Mouse (Mus musculus) limb, embryonic 11.5 days (tissue): ENCODE measurements around the gene Arsa. TPM values are rescaled to one million over a fixed set of nuclear protein-coding genes. Genes with fewer than 3 reads are reported as not detected.

Experiments
- ATAC-seq: fragments of 200-750 bp; cut with Nextera tagmentation; 2 replicates; pipeline ENCODE4 v1.8.0; 2017; ENCODE audit warnings: low read depth; ENCODE audit not compliant: insufficient number of reproducible peaks, low FRiP score, low TSS enrichment
- DNase-seq: peaks from one replicate; pipeline ENCODE4 v3.0.0-alpha.2; 2015; ENCODE audit warnings: low spot score
- H3K27ac ChIP-seq: fragments of 300-500 bp; sonication (generic); replicated peaks from 2 replicates; pipeline ENCODE4 v1.5.1; 2014; ENCODE audit warnings: low read depth, mild to moderate bottlenecking, low read length
- H3K27me3 ChIP-seq: fragments of 300-500 bp; sonication (generic); 2 replicates; pipeline ENCODE4 v1.6.1; 2014; ENCODE audit warnings: mild to moderate bottlenecking, low read length, mixed read lengths; ENCODE audit not compliant: control insufficient read depth, insufficient read depth
- H3K36me3 ChIP-seq: fragments of 300-500 bp; sonication (generic); 2 replicates; pipeline ENCODE4 v1.6.1; 2014; ENCODE audit warnings: mild to moderate bottlenecking, low read length, moderate library complexity, mixed read lengths; ENCODE audit not compliant: control insufficient read depth, insufficient read depth
- H3K4me1 ChIP-seq: fragments of 300-500 bp; sonication (generic); 2 replicates; pipeline ENCODE4 v1.6.1; 2014; ENCODE audit warnings: low read length, mixed read lengths; ENCODE audit not compliant: control insufficient read depth, insufficient read depth
- H3K4me2 ChIP-seq: fragments of 300-500 bp; sonication (generic); 2 replicates; pipeline ENCODE4 v1.6.1; 2014; ENCODE audit warnings: low read depth, mild to moderate bottlenecking, moderate library complexity; ENCODE audit not compliant: severe bottlenecking
- H3K4me3 ChIP-seq: fragments of 300-500 bp; sonication (generic); 2 replicates; pipeline ENCODE4 v1.5.1; 2014; ENCODE audit warnings: low read depth, low read length
- H3K9ac ChIP-seq: fragments of 300-500 bp; sonication (generic); 2 replicates; pipeline ENCODE4 v1.6.1; 2014; ENCODE audit warnings: mild to moderate bottlenecking, low read length
- H3K9me3 ChIP-seq: fragments of 300-500 bp; sonication (generic); 2 replicates; pipeline ENCODE4 v1.6.1; 2016; ENCODE audit warnings: low read length; ENCODE audit not compliant: control insufficient read depth
- WGBS: fragments of 180-500 bp; shearing (Covaris S2); extraction: QIAGEN DNeasy Blood & Tissue Kit; methylation state at CpG from one replicate; pipeline ENCODE4 v1.1.7; 2014; 5-methylcytosine and 5-hydroxymethylcytosine counted together
- polyA plus RNA-seq: library from polyadenylated mRNA; unstranded; fragments of >200 nt; fragmentation: Nextera tagmentation; extraction: Ambion mirVana; gene quantifications from 2 replicates; pipeline ENCODE4 v1.2.1, GENCODE M21; 2014

The Arsa gene
- polyA plus RNA-seq, 1 experiment from 2014 or later: 8.4 TPM

DNA sequence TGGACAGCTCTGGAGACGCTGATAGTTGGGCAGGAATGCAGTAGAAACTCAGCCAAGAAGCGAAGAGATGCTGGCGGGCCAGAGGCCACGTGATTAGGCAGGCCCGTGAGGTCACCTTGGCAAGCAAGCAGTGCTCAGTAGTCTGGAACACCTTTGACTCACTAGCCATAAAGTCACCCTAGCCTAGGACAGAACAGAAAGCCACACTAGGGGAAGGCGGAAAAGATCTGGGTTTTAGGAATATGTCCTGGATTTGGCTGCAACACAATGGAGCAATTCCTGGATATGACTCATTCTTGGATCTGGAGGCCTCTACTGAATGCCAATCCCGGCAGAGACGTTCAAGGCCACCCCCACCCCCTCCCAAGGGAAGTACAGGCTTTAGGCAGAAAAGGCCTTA lies 3.4 kb upstream of the Arsa start:
- no peaks in the 10 kb centered on the region for H3K27me3 ChIP-seq
- peaks cover 2% of the 10 kb centered on the region; the same call in 1 of the 2 replicates for H3K4me1 ChIP-seq
- H3K36me3 ChIP-seq: no peaks in the 10 kb centered on the region
- H3K9me3 ChIP-seq: no peaks in the 10 kb centered on the region
- WGBS: 80% methylated on average over 8 of the region's 8 CpGs
- H3K27ac ChIP-seq: no peak overlapping the region
- H3K4me3 ChIP-seq: no peak overlapping the region
- H3K4me2 ChIP-seq: no peak overlapping the region
- no peak overlapping the region for H3K9ac ChIP-seq
- DNase-seq (no peak), ATAC-seq (no peak)

DNA sequence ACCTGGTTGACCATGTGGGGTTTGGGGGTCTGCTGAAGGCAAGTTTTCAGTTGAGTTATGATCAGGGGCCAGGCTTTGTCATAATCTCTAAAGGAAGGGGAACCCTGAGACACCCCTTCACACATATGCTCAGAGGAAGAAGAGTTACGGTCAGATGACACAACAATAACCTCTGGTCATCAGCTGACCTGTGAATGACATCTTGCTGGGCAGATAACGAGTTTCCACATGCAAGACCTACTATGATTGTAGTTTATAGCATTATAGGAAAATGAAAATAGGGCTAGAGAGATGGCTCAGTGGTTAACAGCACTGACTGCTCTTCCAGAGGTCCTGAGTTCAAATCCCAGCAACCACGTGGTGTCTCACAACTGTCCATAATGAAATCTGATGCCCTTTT lies 1.4 kb upstream of the Arsa start:
- WGBS: 89% methylated on average over 3 of the region's 3 CpGs
- Histone ChIP-seq H3K4me3 (no peak overlapping the region), H3K4me2 (no peak overlapping the region), H3K9me3 (no peaks in the 10 kb centered on the region), H3K27ac (no peak overlapping the region), H3K27me3 (no peaks in the 10 kb centered on the region), H3K9ac (no peak overlapping the region), H3K36me3 (no peaks in the 10 kb centered on the region), H3K4me1 (peaks cover 4% of the 10 kb centered on the region; the same call in 1 of the 2 replicates)
- no peak for ATAC-seq
- no peak for DNase-seq

DNA sequence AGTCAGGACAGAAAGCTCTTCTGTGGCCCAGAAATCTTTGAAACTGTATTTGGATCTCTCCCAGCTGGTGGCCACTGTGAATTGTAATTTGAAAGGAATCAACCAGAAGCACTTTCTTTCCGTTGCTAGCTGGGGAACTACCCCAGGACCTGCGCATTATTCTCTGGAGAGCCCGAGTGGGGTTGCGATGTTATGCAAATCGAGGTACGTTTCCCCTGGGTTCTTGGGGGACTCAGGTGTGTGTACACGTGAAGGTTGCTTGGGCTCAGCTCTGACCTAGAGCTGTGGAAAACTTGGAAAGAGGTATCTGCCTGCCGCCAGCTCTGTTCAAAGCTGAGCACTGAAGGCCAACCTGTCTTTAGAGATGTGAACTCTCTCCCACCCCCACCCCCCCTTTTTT lies 581 bp upstream of the Arsa start:
- Histone ChIP-seq H3K36me3 (no peaks in the 10 kb centered on the region), H3K27me3 (no peaks in the 10 kb centered on the region), H3K27ac (no peak overlapping the region), H3K4me2 (no peak overlapping the region), H3K9ac (no peak overlapping the region), H3K4me3 (no peak overlapping the region), H3K9me3 (no peaks in the 10 kb centered on the region), H3K4me1 (peaks cover 4% of the 10 kb centered on the region; the same call in 1 of the 2 replicates)
- DNase-seq: no peak
- no peak for ATAC-seq
- 52% methylated on average over 8 of the region's 8 CpGs for WGBS

DNA sequence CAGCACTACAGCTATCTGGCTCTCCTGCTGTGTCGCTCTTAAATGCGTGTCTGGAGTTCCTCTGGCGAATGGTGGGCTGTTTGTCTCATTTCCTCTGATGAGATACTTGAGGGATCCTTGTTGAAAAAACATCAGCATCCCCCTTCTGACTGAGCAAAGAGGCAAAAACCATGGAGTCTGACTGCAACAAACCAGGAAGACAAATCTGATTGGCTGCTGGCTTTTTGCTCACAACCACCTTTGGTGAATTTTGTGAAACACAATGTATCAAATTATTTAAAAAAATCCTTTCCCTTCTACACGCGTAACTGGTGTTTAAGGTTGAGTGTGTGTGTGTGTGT lies 780 bp downstream of the Arsa start:
- 6% methylated on average over 5 of the region's 5 CpGs for WGBS
- H3K36me3 ChIP-seq: no peaks in the 10 kb centered on the region
- peaks cover 4% of the 10 kb centered on the region; the same call in 1 of the 2 replicates for H3K4me1 ChIP-seq
- H3K4me2 ChIP-seq: peak overlapping the region; percentile 77
- H3K27me3 ChIP-seq: no peaks in the 10 kb centered on the region
- DNase-seq (no peak), ATAC-seq (no peak; the same call in 1 of the 2 replicates)
- no peak overlapping the region for H3K27ac ChIP-seq
- peak overlapping the region; percentile 52 for H3K9ac ChIP-seq
- H3K4me3 ChIP-seq: peak overlapping the region; percentile 56
- no peaks in the 10 kb centered on the region for H3K9me3 ChIP-seq

DNA sequence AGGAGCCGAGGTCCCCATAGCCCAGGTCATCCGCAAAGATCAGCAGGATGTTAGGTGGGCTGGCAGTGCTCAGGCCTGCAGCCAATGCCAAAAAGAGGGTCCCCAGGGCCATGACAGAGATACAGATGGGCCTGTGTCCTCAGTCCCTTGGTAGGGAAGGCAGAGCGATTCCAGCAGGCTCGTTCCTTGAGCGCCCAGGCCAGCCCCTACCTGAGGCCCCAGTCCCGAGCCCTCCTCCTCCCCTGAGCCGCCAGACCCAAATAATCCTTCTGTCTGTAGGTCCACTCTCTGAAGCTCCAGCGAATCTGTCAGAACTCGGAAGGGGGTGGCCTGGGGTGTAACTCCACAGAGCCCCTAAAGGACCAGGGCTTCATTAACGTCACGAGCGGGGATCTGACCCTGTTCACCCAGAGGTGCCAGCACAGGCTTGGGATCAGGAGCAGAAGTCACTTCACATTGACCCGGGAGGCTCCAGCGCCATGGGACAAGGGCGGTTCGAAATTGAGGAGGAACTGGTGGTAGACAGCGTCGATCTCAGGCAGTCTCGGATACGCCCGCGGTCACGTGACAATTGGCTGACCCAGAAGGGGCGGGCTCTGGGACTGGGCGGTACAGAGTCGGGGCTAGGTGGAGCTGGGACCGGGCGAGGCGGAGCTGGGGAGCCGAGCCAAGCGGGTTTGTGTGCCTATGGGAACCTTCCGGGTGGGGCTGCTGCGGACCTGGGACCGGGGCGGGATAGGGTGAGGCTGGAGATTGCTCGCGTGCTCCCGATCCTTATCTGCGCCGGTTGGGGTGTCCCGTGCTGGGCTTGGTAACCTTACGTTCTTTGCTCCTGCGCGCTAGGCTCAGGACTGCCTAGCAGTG lies 1.4 kb downstream of the Arsa start:
- H3K9me3 ChIP-seq: no peaks in the 10 kb centered on the region
- ATAC-seq: peak; percentile 96
- peak overlapping the region; percentile 52 for H3K9ac ChIP-seq
- H3K4me3 ChIP-seq: peak overlapping the region; percentile 56
- WGBS: 9% methylated on average over 44 of the region's 44 CpGs
- H3K27ac ChIP-seq: no peak overlapping the region
- peaks cover 4% of the 10 kb centered on the region; the same call in 1 of the 2 replicates for H3K4me1 ChIP-seq
- H3K27me3 ChIP-seq: no peaks in the 10 kb centered on the region
- H3K4me2 ChIP-seq: peak overlapping the region; percentile 77
- peak; percentile 90 for DNase-seq
- no peaks in the 10 kb centered on the region for H3K36me3 ChIP-seq

DNA sequence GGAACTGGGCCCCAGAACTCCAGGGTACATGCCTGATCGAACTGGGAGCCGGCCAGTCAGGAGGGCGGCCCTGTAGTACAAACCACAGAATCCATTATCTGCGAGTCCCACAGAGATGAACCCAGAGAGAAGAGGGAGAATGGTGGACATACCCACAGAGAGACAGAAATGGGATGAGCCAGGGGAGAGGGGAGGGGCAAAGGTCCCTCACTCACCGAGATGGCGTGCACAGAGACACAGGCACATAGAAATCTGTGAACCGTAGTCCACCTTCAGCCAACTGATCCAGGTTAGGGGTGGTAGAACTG lies 2.0 kb downstream of the Arsa start:
- peaks cover 4% of the 10 kb centered on the region; the same call in 1 of the 2 replicates for H3K4me1 ChIP-seq
- no peak for ATAC-seq
- WGBS: 92% methylated on average over 7 of the region's 7 CpGs
- peak overlapping the region; percentile 56 for H3K4me3 ChIP-seq
- peak overlapping the region; percentile 77 for H3K4me2 ChIP-seq
- H3K9me3 ChIP-seq: no peaks in the 10 kb centered on the region
- DNase-seq: no peak
- no peaks in the 10 kb centered on the region for H3K27me3 ChIP-seq
- no peaks in the 10 kb centered on the region for H3K36me3 ChIP-seq
- H3K9ac ChIP-seq: no peak overlapping the region
- H3K27ac ChIP-seq: no peak overlapping the region

DNA sequence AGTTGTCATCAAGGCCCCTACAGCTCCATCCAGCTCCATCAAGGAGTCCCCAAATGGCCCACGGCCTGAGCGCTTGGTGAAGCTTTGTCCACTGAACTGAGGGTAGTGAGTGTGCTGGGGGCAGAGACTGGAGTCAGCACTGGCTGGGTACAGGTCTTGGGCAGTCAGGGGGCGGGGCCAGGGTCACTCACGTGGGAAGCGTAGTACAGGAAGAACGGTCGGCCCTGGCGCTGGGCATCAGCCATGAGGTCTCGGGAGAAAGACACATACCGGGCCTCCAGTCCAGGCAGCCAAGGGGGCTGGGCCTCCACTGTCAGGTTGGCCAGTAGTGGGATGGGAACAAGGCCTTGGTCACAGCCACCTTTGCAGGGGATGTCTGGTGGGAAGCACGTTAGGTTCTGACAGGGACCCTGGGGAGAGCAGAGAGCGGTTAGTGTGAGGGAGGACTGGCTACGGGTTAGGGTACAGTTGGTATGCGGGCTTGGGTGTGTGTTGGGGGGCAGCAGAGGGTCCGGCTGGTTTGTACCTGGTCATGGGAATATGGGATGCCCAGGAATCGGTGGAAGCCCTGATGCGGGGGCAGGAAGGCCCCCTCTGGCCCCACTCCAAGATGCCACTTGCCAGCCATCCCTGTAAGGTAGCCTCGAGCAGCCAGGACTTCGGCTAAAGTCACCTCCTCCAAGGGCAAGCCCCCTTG lies 2.5 kb downstream of the Arsa start:
- peaks cover 4% of the 10 kb centered on the region; the same call in 1 of the 2 replicates for H3K4me1 ChIP-seq
- no peak overlapping the region for H3K4me3 ChIP-seq
- H3K9ac ChIP-seq: no peak overlapping the region
- WGBS: 95% methylated on average over 19 of the region's 19 CpGs
- no peak overlapping the region for H3K4me2 ChIP-seq
- H3K9me3 ChIP-seq: no peaks in the 10 kb centered on the region
- DNase-seq (no peak), ATAC-seq (no peak)
- H3K36me3 ChIP-seq: no peaks in the 10 kb centered on the region
- no peaks in the 10 kb centered on the region for H3K27me3 ChIP-seq
- no peak overlapping the region for H3K27ac ChIP-seq

DNA sequence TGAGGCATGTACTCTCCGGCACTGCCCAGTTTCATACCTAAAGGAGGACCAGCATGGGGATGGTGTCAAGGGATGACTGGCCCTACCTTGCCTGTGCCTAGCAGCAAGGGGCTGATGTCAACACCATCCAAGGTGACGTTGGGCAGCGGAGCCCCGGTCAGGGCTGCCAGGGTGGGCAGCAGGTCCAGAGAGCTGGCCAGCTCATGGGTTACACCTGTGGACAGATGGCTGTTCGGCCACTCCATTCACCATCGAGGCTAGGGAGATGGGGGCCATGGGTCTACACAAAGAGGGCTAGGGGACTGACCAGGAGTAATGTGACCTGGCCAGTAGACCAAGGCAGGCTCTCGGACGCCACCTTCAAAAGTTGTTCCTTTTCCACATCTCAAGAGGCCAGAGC lies 3.3 kb downstream of the Arsa start:
- Histone ChIP-seq H3K4me3 (no peak overlapping the region), H3K4me1 (peaks cover 4% of the 10 kb centered on the region; the same call in 1 of the 2 replicates), H3K4me2 (no peak overlapping the region), H3K9ac (no peak overlapping the region), H3K36me3 (no peaks in the 10 kb centered on the region), H3K27me3 (no peaks in the 10 kb centered on the region), H3K27ac (no peak overlapping the region), H3K9me3 (no peaks in the 10 kb centered on the region)
- WGBS: 96% methylated on average over 8 of the region's 8 CpGs
- no peak for DNase-seq
- ATAC-seq: no peak
